Mouse (Mus musculus): ENCODE measurements at regions not wholly inside any gene's neighbourhood (a gene's known extent, or its start where the extent isn't known, plus 50 kb on each side); places are given as distances from the start of the nearest gene placed in this dataset.

- Histone ChIP-seq H3K4me3 (replicated peaks; ENCODE audit: low read length) (no peak overlapping the region), H3K36me3 (ENCODE audit: insufficient read depth, low read length) (no peaks in the 10 kb centered on the region), H3K27me3 (ENCODE audit: insufficient read depth, low read length) (no peaks in the 10 kb centered on the region), H3K9me3 (ENCODE audit: low read length) (peaks cover 19% of the 10 kb centered on the region), H3K4me1 (replicated peaks; ENCODE audit: low read depth, low read length) (peaks cover 5% of the 10 kb centered on the region; the same call in 1 of the 2 replicates)
- TF ChIP-seq CTCF (conservative IDR thresholded peaks at IDR 0.05; ENCODE audit: low read length) (no peak), POU5F1 (IDR thresholded peaks at IDR 0.05; ENCODE audit: borderline replicate concordance, low read length) (no peak), NANOG (IDR thresholded peaks at IDR 0.05; ENCODE audit: borderline replicate concordance, low read length) (no peak)
Observed at GRCm38 (mm10) chr13:50991726-50992432, 108.8 kb upstream of the Spin1 start.

DNA sequence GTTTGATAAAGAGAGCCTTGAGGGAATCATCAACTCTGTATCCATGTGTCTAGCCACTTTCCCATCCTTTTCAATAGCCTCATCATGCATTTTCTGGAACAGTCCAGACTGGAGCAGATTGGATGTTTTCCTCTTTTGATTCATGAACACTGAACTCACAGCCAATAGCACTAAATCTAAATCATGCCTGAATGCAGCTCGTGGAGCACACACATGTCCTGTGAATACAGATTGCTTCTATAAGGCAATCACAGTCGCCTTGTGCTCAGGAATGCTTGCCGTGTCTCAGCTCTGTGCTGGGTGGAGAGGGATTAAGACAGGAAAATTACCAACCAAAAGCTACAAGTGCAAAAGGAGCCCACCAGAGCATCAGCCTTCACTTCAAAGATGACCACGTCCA lies 100.9 kb upstream of the Spin1 start:
- Histone ChIP-seq H3K4me1 (replicated peaks; ENCODE audit: low read depth, low read length) (peaks cover 10% of the 10 kb centered on the region), H3K36me3 (ENCODE audit: insufficient read depth, low read length) (no peaks in the 10 kb centered on the region), H3K27me3 (ENCODE audit: insufficient read depth, low read length) (no peaks in the 10 kb centered on the region; the same call in 1 of the 2 replicates), H3K9me3 (ENCODE audit: low read length) (peaks cover 14% of the 10 kb centered on the region), H3K4me3 (replicated peaks; ENCODE audit: low read length) (no peak overlapping the region)
- TF ChIP-seq NANOG (IDR thresholded peaks at IDR 0.05; ENCODE audit: borderline replicate concordance, low read length) (no peak), CTCF (conservative IDR thresholded peaks at IDR 0.05; ENCODE audit: low read length) (no peak), POU5F1 (IDR thresholded peaks at IDR 0.05; ENCODE audit: borderline replicate concordance, low read length) (no peak)

- H3K36me3 ChIP-seq (ENCODE audit: insufficient read depth, low read length) = no peaks in the 10 kb centered on the region
- peaks cover 4% of the 10 kb centered on the region for H3K27me3 ChIP-seq (ENCODE audit: insufficient read depth, low read length)
- TF ChIP-seq POU5F1 (IDR thresholded peaks at IDR 0.05; ENCODE audit: borderline replicate concordance, low read length) = no peak
- TF ChIP-seq NANOG (IDR thresholded peaks at IDR 0.05; ENCODE audit: borderline replicate concordance, low read length) = no peak
- no peak for TF ChIP-seq CTCF (conservative IDR thresholded peaks at IDR 0.05; ENCODE audit: low read length)
- H3K9me3 ChIP-seq (ENCODE audit: low read length) = peaks cover 12% of the 10 kb centered on the region
- H3K4me1 ChIP-seq (replicated peaks; ENCODE audit: low read depth, low read length) = peaks cover 13% of the 10 kb centered on the region
- no peak overlapping the region for H3K4me3 ChIP-seq (replicated peaks; ENCODE audit: low read length)
Observed at GRCm38 (mm10) chr13:51004827-51005226, 95.9 kb upstream of the Spin1 start.

DNA sequence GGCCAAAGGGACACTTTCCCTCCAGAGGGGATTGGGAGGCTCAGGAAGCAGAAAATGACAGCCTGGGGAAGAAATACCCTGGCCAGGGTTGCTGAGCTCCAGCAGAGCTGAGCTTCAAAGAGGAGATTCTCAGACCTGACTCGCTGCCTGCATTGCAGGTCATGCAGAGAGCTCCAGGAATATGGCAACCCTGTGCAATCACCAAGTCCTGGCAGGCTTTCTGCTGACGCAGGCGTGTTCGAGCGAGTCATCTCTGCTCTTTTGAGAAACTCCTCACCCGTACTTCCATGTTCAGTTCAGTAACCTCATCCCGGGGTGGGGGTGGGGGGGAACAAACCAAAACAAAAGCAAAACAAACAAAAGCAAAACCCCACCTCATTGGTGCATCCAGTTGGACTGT lies 89.9 kb upstream of the Spin1 start:
- Histone ChIP-seq H3K4me3 (replicated peaks; ENCODE audit: low read length) (no peak overlapping the region), H3K4me1 (replicated peaks; ENCODE audit: low read depth, low read length) (peaks cover 43% of the 10 kb centered on the region), H3K27me3 (ENCODE audit: insufficient read depth, low read length) (no peaks in the 10 kb centered on the region; the same call in 1 of the 2 replicates), H3K36me3 (ENCODE audit: insufficient read depth, low read length) (no peaks in the 10 kb centered on the region), H3K9me3 (ENCODE audit: low read length) (no peaks in the 10 kb centered on the region)
- no peak for TF ChIP-seq POU5F1 (IDR thresholded peaks at IDR 0.05; ENCODE audit: borderline replicate concordance, low read length)
- TF ChIP-seq CTCF (conservative IDR thresholded peaks at IDR 0.05; ENCODE audit: low read length) = no peak
- no peak for TF ChIP-seq NANOG (IDR thresholded peaks at IDR 0.05; ENCODE audit: borderline replicate concordance, low read length)

GRCm38 (mm10) chr13:51016209-51016608 lies 84.5 kb upstream of the Spin1 start:
- Histone ChIP-seq H3K9me3 (ENCODE audit: low read length) (no peaks in the 10 kb centered on the region), H3K4me3 (replicated peaks; ENCODE audit: low read length) (no peak overlapping the region), H3K4me1 (replicated peaks; ENCODE audit: low read depth, low read length) (peaks cover 69% of the 10 kb centered on the region), H3K27me3 (ENCODE audit: insufficient read depth, low read length) (no peaks in the 10 kb centered on the region), H3K36me3 (ENCODE audit: insufficient read depth, low read length) (no peaks in the 10 kb centered on the region)
- TF ChIP-seq POU5F1 (IDR thresholded peaks at IDR 0.05; ENCODE audit: borderline replicate concordance, low read length) = no peak
- TF ChIP-seq CTCF (conservative IDR thresholded peaks at IDR 0.05; ENCODE audit: low read length) = no peak
- no peak for TF ChIP-seq NANOG (IDR thresholded peaks at IDR 0.05; ENCODE audit: borderline replicate concordance, low read length)

- H3K36me3 ChIP-seq (ENCODE audit: insufficient read depth, low read length) = no peaks in the 10 kb centered on the region
- TF ChIP-seq CTCF (conservative IDR thresholded peaks at IDR 0.05; ENCODE audit: low read length) (no peak), NANOG (IDR thresholded peaks at IDR 0.05; ENCODE audit: borderline replicate concordance, low read length) (peak; percentile 16; the same call in 1 of the 2 replicates)
- peak overlapping the region; percentile 58 for H3K4me3 ChIP-seq (replicated peaks; ENCODE audit: low read length)
- H3K9me3 ChIP-seq (ENCODE audit: low read length) = no peaks in the 10 kb centered on the region
- no peaks in the 10 kb centered on the region for H3K27me3 ChIP-seq (ENCODE audit: insufficient read depth, low read length)
- H3K4me1 ChIP-seq (replicated peaks; ENCODE audit: low read depth, low read length) = peaks cover 74% of the 10 kb centered on the region
Observed at GRCm38 (mm10) chr13:51016956-51017703, 83.5 kb upstream of the Spin1 start.

- no peaks in the 10 kb centered on the region for H3K36me3 ChIP-seq (ENCODE audit: insufficient read depth, low read length)
- peaks cover 75% of the 10 kb centered on the region for H3K4me1 ChIP-seq (replicated peaks; ENCODE audit: low read depth, low read length)
- TF ChIP-seq POU5F1 (IDR thresholded peaks at IDR 0.05; ENCODE audit: borderline replicate concordance, low read length) (no peak), NANOG (IDR thresholded peaks at IDR 0.05; ENCODE audit: borderline replicate concordance, low read length) (no peak), CTCF (conservative IDR thresholded peaks at IDR 0.05; ENCODE audit: low read length) (no peak)
Observed at GRCm38 (mm10) chr13:51017727-51018321, 82.9 kb upstream of the Spin1 start.

DNA sequence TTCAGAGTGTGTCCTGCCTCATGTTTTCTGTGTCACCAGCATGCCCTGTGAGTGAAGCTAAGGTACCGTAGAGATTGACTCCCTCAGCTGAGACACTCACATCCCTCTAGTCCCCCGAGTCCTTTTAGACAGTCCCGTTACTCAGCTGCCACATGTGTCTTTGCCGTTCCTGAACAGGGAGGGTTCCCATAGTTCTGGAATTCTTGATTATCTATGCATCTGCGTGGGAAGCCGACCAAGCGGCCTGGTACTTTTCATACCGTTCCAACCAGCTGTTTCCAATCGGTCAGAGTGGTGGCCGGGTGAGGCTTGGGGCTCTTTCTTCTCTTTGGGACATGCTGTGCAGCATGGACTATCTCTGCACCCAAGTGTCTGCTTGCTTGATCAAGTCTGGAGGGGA lies 82.3 kb upstream of the Spin1 start:
- TF ChIP-seq NANOG (IDR thresholded peaks at IDR 0.05; ENCODE audit: borderline replicate concordance, low read length) (no peak), POU5F1 (IDR thresholded peaks at IDR 0.05; ENCODE audit: borderline replicate concordance, low read length) (no peak), CTCF (conservative IDR thresholded peaks at IDR 0.05; ENCODE audit: low read length) (no peak)
- Histone ChIP-seq H3K27me3 (ENCODE audit: insufficient read depth, low read length) (no peaks in the 10 kb centered on the region), H3K9me3 (ENCODE audit: low read length) (no peaks in the 10 kb centered on the region), H3K4me3 (replicated peaks; ENCODE audit: low read length) (0 out of 2 replicates have a peak overlapping the region, but pooled peaks have one; percentile 1), H3K36me3 (ENCODE audit: insufficient read depth, low read length) (no peaks in the 10 kb centered on the region), H3K4me1 (replicated peaks; ENCODE audit: low read depth, low read length) (peaks cover 75% of the 10 kb centered on the region)

More at GRCm38 (mm10) chr13:51017727-51018321, 82.9 kb upstream of the Spin1 start:
- H3K4me3 ChIP-seq (replicated peaks; ENCODE audit: low read length) = peak overlapping the region; percentile 58
- H3K27me3 ChIP-seq (ENCODE audit: insufficient read depth, low read length) = no peaks in the 10 kb centered on the region
- H3K9me3 ChIP-seq (ENCODE audit: low read length) = no peaks in the 10 kb centered on the region
